Mouse (Mus musculus) testis, adult 2 months (tissue): ENCODE data around the gene Add3. TPM values are rescaled to one million over a fixed set of nuclear protein-coding genes. Genes with fewer than 3 reads are reported as not detected.

Experiments
- H3K27ac ChIP-seq: fragments of 200-500 bp; 2 replicates; pipeline ENCODE4 v1.5.1; 2012; ENCODE audit warnings: low read depth, low read length; ENCODE audit not compliant: control insufficient read depth, insufficient read depth
- H3K27me3 ChIP-seq: fragments of 200-500 bp; 2 replicates; pipeline ENCODE4 v1.6.1; 2012; ENCODE audit warnings: mild to moderate bottlenecking, low read length, moderate library complexity; ENCODE audit not compliant: control insufficient read depth, insufficient read depth
- H3K36me3 ChIP-seq: fragments of 200-500 bp; 2 replicates; pipeline ENCODE4 v1.6.1; 2012; ENCODE audit warnings: mild to moderate bottlenecking, low read length; ENCODE audit not compliant: control insufficient read depth, insufficient read depth
- H3K4me1 ChIP-seq: fragments of 200-500 bp; 2 replicates; pipeline ENCODE4 v1.6.1; 2012; ENCODE audit warnings: low read length; ENCODE audit not compliant: control insufficient read depth, insufficient read depth
- H3K4me3 ChIP-seq: fragments of 200-500 bp; 2 replicates; pipeline ENCODE4 v1.5.1; 2012; ENCODE audit warnings: low read depth, mild to moderate bottlenecking, low read length, moderate library complexity, mixed read lengths; ENCODE audit not compliant: control insufficient read depth
- CTCF ChIP-seq: fragments of 200-500 bp; IDR thresholded peaks from 2 replicates; pipeline ENCODE4 v1.5.1; 2012; ENCODE audit warnings: low read depth, mild to moderate bottlenecking, inconsistent platforms, low read length, moderate library complexity; ENCODE audit not compliant: control insufficient read depth, insufficient read depth, insufficient replicate concordance
- POLR2A ChIP-seq: fragments of 200-500 bp; IDR thresholded peaks from 2 replicates; pipeline ENCODE4 v1.6.1; 2012; ENCODE audit warnings: low read depth, mild to moderate bottlenecking, inconsistent platforms, low read length, moderate library complexity; ENCODE audit not compliant: control insufficient read depth
- polyA plus RNA-seq: library from polyadenylated mRNA; depleted of rRNA; stranded (reverse); fragments of >200 nt; gene quantifications from 2 replicates; pipeline ENCODE4 v1.2.3, GENCODE M21; 2012

The Add3 gene
- polyA plus RNA-seq, 1 experiment = 29.0 TPM

GRCm38 (mm10) chr19:53123301-53123700, 16.9 kb upstream of the Add3 start:
- TF ChIP-seq POLR2A (no peak), CTCF (no peak)
- no peak overlapping the region for H3K27ac ChIP-seq
- H3K36me3 ChIP-seq = no peaks in the 10 kb centered on the region
- no peak overlapping the region for H3K4me3 ChIP-seq
- H3K27me3 ChIP-seq = no peaks in the 10 kb centered on the region
- H3K4me1 ChIP-seq = no peaks in the 10 kb centered on the region

- Histone ChIP-seq H3K27me3 (no peaks in the 10 kb centered on the region), H3K4me1 (peaks cover 7% of the 10 kb centered on the region), H3K36me3 (no peaks in the 10 kb centered on the region), H3K27ac (no peak overlapping the region), H3K4me3 (no peak overlapping the region)
- TF ChIP-seq POLR2A = no peak
- no peak for TF ChIP-seq CTCF
Measured at GRCm38 (mm10) chr19:53125679-53126078, 14.6 kb upstream of the Add3 start.

- no peak overlapping the region for H3K27ac ChIP-seq
- H3K4me1 ChIP-seq = peaks cover 7% of the 10 kb centered on the region
- TF ChIP-seq POLR2A (no peak), CTCF (no peak)
- H3K27me3 ChIP-seq = no peaks in the 10 kb centered on the region
- no peak overlapping the region for H3K4me3 ChIP-seq
- no peaks in the 10 kb centered on the region for H3K36me3 ChIP-seq
Measured at GRCm38 (mm10) chr19:53126546-53126945, 13.7 kb upstream of the Add3 start.

GRCm38 (mm10) chr19:53127320-53128291, 12.6 kb upstream of the Add3 start:
- Histone ChIP-seq H3K36me3 (no peaks in the 10 kb centered on the region), H3K4me3 (no peak overlapping the region), H3K27me3 (no peaks in the 10 kb centered on the region), H3K4me1 (peaks cover 7% of the 10 kb centered on the region), H3K27ac (no peak overlapping the region; the same call in 1 of the 2 replicates)
- TF ChIP-seq POLR2A (no peak), CTCF (no peak)

GRCm38 (mm10) chr19:53128494-53129337, 11.5 kb upstream of the Add3 start:
- Histone ChIP-seq H3K27ac (peak overlapping the region; percentile 54), H3K4me1 (peaks cover 7% of the 10 kb centered on the region), H3K36me3 (no peaks in the 10 kb centered on the region), H3K27me3 (no peaks in the 10 kb centered on the region), H3K4me3 (no peak overlapping the region)
- TF ChIP-seq CTCF = no peak
- no peak for TF ChIP-seq POLR2A

- Histone ChIP-seq H3K4me3 (no peak overlapping the region), H3K27me3 (no peaks in the 10 kb centered on the region), H3K4me1 (peaks cover 7% of the 10 kb centered on the region), H3K36me3 (no peaks in the 10 kb centered on the region), H3K27ac (no peak overlapping the region)
- TF ChIP-seq POLR2A (no peak), CTCF (no peak)
Measured at GRCm38 (mm10) chr19:53130399-53131175, 9.7 kb upstream of the Add3 start.

GRCm38 (mm10) chr19:53132471-53132870, 7.8 kb upstream of the Add3 start:
- no peaks in the 10 kb centered on the region for H3K27me3 ChIP-seq
- no peaks in the 10 kb centered on the region for H3K36me3 ChIP-seq
- H3K4me3 ChIP-seq = no peak overlapping the region
- no peak overlapping the region for H3K27ac ChIP-seq
- peaks cover 7% of the 10 kb centered on the region for H3K4me1 ChIP-seq
- TF ChIP-seq CTCF (no peak), POLR2A (no peak)
